Mouse (Mus musculus) MN1 (cell line): ENCODE measurements at regions not wholly inside any gene's neighbourhood (a gene's known extent, or its start where the extent isn't known, plus 50 kb on each side); places are given as distances from the start of the nearest gene placed in this dataset.

Experiments
- DNase-seq: peaks from one replicate; pipeline ENCODE4 v3.0.0-alpha.2; 2016; ENCODE audit warnings: low spot score

- DNase-seq, result no peak
Observed at GRCm38 (mm10) chr1:126917872-126918271, 87.3 kb upstream of the Nckap5 start.

- no peak for DNase-seq
Observed at GRCm38 (mm10) chr1:126916369-126916768, 85.8 kb upstream of the Nckap5 start.

GRCm38 (mm10) chr1:126911277-126912060 is 80.9 kb upstream of the Nckap5 start:
- DNase-seq, result no peak

- no peak for DNase-seq
Observed at GRCm38 (mm10) chr1:126907417-126907816, 76.8 kb upstream of the Nckap5 start.

GRCm38 (mm10) chr1:126898484-126898883 is 67.9 kb upstream of the Nckap5 start:
- no peak for DNase-seq

GRCm38 (mm10) chr1:126896895-126897294 is 66.3 kb upstream of the Nckap5 start:
- no peak for DNase-seq

GRCm38 (mm10) chr1:126880801-126881200 is 50.2 kb upstream of the Nckap5 start:
- DNase-seq, result no peak
